Mouse (Mus musculus): ENCODE data around the gene Plin4.
"Not testable (repeated sequence)": the region's sequence is repeated elsewhere in the genome, so short reads cannot be mapped to it uniquely, and the experiment has no call there.

Gene Plin4

GRCm38 (mm10) chr17:56126175-56126574 is 16.6 kb upstream of the Plin4 start:
- DNase-seq (ENCODE audit: low read depth, low spot score) = no peak

- no peak for DNase-seq (ENCODE audit: low read depth, low spot score)
These were observed 15.7 kb upstream of the Plin4 start for GRCm38 (mm10) chr17:56125276-56125630.

GRCm38 (mm10) chr17:56124377-56125275 is 15.0 kb upstream of the Plin4 start:
- peak; percentile 84 for DNase-seq (ENCODE audit: low read depth, low spot score)

DNA sequence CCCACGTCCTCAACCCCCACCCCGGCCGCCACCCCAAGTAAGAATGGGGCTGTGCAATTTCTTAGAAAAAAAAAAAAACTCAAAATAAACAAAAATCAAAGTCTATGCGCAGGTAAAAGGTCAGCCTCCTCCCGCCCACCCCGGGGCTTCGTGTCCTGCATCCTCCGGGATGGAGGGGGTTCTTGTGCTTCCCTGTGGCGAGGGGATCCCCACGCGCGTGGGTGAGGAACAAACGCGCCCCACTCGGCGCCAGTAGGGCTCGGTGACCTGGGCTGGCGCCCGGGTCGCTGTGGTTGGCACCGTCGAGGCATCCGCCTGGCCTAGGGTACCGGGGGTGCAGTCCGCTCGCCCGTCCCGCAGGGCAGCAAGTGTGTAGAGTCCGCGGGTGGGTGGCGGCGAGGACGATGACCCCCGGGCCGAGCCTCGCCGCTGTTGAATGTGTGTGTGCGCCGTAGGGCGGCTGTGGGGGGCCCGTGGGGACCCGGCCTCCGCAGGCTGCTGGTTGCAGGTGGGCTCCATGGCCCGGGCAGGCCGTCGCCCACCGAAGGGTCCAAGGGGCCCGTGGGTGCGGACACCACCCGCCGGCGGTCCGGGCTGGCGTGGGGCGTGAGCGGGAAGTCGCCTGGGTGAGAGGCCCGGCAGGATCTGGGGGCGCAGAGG is 14.2 kb upstream of the Plin4 start:
- DNase-seq (ENCODE audit: low read depth, low spot score) = no peak

DNA sequence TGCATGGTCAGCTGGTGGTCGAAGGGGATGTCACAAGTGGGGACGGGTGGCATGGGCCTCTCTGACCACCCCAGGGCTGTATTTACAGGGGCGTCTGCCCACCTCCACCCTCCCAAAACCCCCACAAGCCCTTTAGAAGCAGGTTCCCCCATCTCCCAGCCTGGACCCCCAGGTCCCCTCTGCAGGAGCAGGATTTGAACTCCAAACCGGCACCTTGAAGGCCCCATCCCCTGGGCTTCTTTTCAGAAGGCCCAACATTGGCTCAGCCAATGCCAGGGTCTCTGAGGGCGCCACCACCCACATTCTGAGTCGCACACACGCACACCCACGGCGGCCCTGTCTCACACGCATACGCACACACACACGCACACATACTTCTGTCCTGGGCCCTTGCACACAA is 13.6 kb upstream of the Plin4 start:
- DNase-seq (ENCODE audit: low read depth, low spot score) = no peak

DNA sequence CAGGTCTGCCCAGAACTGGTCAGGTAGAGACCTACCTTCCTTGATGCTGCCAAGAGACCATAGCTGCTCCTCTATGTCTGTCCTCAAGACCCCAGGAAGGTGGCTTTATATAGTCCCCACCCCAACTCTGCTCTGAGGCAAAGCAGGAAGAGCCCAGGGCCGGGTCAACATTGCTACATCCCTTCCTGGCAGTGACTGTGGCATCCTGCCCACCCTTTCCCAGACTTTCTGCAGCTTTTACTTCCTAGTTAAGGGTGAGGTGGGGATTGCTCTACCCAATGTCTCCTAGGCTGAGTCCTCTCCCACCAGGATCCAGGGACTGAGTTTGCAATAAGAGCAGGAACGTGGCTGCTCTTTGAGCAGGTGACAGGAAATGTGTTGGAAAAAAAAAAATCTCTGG is 12.2 kb upstream of the Plin4 start, which contains the start of gene Lrg1:
Gene Lrg1, minus strand, starts transcription at position 176 of the 400 bp plus-strand sequence.
- DNase-seq (ENCODE audit: low read depth, low spot score) = no peak

DNA sequence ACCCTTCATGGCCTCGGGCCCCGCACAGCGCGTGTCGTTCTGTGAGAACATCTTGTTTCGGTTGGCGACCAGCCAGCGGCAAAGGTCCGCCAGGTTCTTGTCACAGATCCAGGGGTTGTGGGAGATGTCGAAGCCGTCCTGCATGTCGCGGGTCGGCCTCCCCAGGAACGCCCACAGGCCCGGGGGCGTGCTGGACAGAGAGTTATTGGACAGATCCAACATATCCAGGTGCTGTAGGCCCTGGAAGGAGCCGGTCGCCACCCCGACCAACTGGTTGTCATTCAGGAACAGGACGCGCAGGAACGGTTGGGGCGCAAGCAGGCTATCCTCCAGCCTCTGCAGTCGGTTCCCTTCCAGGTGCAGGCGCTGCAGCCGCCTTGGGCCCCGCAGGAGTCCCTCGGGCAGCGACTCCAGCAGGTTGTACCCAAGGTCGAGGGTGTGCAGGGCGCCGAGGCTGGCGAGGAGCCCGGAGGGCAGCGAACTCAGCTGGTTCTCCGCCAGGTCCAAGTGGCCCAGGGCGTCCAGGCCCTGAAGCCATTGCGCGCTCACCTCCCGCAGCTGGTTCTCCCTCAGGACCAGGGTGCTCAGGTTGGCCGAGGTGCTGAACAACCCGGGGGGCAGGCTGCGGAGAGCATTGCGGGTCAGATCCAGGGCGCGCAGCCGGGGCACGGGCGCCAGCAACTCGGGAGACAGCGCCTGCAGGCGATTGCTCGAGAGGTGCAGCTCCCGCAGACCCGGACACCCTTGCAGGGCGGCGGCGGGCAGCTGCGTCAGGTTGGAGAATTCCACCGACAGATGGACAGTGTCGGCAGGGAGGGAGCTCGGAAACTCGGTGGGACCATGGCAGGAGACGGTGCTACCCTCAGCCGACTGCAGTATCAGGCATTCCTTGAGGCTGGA is 10.6 kb upstream of the Plin4 start:
- no peak for DNase-seq (ENCODE audit: low read depth, low spot score)

- DNase-seq (ENCODE audit: low read depth, low spot score) = no peak
These were observed 9.8 kb upstream of the Plin4 start for GRCm38 (mm10) chr17:56119431-56119830.

GRCm38 (mm10) chr17:56117251-56117710 is 7.7 kb upstream of the Plin4 start, which contains the start of gene Plin5:
Gene Plin5, minus strand, starts transcription at chr17:56117596.
- peak; percentile 69 for DNase-seq (ENCODE audit: low read depth, low spot score)

- no peak for DNase-seq (ENCODE audit: low read depth, low spot score)
These were observed 6.6 kb upstream of the Plin4 start for GRCm38 (mm10) chr17:56116193-56116592.

- DNase-seq (ENCODE audit: low read depth, low spot score) = no peak
These were observed 3.1 kb upstream of the Plin4 start for GRCm38 (mm10) chr17:56112743-56113142.

DNA sequence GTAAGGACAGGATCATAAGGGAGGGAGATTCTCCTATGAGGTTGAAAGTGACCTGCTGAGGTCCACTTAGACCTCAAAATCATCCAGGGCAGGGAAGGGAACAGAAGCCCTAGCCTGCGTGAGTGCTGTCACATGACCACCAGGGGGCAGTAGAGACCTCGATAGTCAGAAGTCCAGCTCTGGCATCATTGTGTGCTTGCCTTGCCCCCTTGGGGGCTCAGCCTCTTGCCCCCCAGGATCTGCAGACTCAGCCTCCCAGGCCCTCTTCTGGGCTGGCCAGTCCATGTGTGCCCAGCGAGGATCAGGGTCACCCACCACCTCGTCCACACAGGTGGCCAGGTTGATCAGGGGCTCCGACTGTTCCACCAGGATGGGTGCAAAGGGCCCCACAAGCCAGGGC is 2.3 kb upstream of the Plin4 start:
- DNase-seq (ENCODE audit: low read depth, low spot score) = peak; percentile 76

- no peak for DNase-seq (ENCODE audit: low read depth, low spot score)
These were observed 1.4 kb upstream of the Plin4 start for GRCm38 (mm10) chr17:56111021-56111420.

DNA sequence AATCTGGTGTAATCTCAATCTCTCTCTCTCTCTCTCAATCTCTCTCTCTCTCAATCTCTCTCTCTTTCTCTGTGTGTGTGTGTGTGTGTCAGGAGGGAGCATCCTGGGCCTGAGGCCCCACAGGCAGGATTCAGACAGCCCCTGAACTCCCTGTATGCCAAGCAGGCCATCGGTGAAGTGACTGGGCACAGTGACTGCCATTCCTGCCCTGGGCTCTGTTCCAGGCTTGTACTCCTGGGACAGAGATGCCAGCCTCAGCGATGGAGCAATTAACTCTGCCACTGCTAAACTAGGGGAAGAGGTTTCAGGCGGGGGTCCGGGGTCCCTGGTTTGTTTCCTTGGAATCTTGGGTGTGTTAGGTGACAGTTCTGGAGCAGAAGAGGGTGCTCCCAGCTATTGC is 968 bp upstream of the Plin4 start:
- DNase-seq (ENCODE audit: low read depth, low spot score) = no peak

- DNase-seq (ENCODE audit: low read depth, low spot score) = no peak
These were observed 1.1 kb downstream of the Plin4 start for GRCm38 (mm10) chr17:56108334-56109044.

- no peak for DNase-seq (ENCODE audit: low read depth, low spot score)
These were observed 1.9 kb downstream of the Plin4 start for GRCm38 (mm10) chr17:56107736-56108135.

DNA sequence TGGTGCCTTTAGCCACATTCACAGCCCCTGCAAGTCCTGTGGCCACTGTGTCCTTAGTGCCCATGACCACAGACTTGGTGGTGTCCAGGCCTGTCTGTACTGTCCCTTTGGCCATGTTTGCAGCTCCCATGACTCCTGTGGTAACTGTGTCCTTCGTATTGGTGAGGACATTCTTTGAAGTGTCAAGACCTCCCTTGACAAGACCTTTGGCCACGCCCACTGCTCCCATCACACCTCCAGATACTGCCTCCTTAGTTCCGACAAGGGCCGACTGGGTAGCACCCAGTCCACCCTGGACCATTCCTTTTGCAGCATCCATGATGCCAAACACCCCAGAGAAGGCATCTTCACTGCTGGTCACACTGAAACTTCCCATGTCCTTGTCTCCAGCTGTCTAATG is 2.6 kb downstream of the Plin4 start:
- DNase-seq (ENCODE audit: low read depth, low spot score) = no peak

GRCm38 (mm10) chr17:56106436-56106835 is 3.2 kb downstream of the Plin4 start:
- not testable (repeated sequence) for DNase-seq (ENCODE audit: low read depth, low spot score)

- not testable (repeated sequence) for DNase-seq (ENCODE audit: low read depth, low spot score)
These were observed 4.8 kb downstream of the Plin4 start for GRCm38 (mm10) chr17:56104821-56105220.

- DNase-seq (ENCODE audit: low read depth, low spot score) = no peak
These were observed 5.9 kb downstream of the Plin4 start for GRCm38 (mm10) chr17:56103465-56104285.
